Mouse (Mus musculus): Measurements from ENCODE around the gene Apoa4. TPM values are rescaled to one million over a fixed set of nuclear protein-coding genes. Genes with fewer than 3 reads are reported as not detected.

The Apoa4 gene
- total and polyA plus RNA-seq, 3 experiments = not detected

DNA sequence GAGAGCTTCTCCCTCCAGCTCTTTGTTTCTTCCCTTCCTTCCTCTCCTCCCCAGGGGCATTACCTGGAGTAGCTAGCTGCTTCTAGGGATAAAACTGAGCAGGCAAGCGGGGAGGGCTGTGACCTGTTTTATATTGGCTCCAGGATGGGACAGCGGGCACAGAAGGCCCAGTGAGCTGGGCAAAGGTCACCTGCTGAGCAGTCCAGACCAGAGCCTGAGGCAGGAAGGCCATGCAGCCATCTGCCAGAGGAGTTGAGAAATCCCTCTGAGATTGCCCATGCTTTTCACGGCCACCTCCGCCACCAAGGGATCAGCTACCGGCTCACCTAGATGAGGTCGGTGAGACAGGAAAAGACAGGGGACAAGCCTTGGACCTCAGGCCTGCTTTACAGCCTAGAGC, 5.3 kb upstream of the Apoa4 start:
- no peak overlapping the region for H3K9ac ChIP-seq (ENCODE audit: control insufficient read depth, low read depth, low read length, poor library complexity, severe bottlenecking)
- H3K27ac ChIP-seq (ENCODE audit: control insufficient read depth, low read depth, low read length) = no peak overlapping the region

DNA sequence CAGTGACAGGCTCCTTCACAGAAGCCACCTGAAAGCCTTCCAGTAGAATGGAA, 5.1 kb upstream of the Apoa4 start, which contains the start of gene Apoc3:
Gene Apoc3 (minus strand): TSS at position 41 of the 53 bp plus-strand sequence.
- DNase-seq (ENCODE audit: low read depth, low spot score) = no peak
- H3K27ac ChIP-seq (ENCODE audit: control insufficient read depth, low read depth, low read length) = no peak within 1 kb of the TSS
- H3K79me2 ChIP-seq (ENCODE audit: control insufficient read depth, insufficient read depth, low read length, poor library complexity) = no peaks in the 10 kb centered on the region; the same call in 1 of the 2 replicates
- no peak within 1 kb of the TSS for H3K9ac ChIP-seq (ENCODE audit: control insufficient read depth, low read depth, low read length, poor library complexity, severe bottlenecking)
- TF ChIP-seq USF2 (IDR thresholded peaks at IDR 0.05; ENCODE audit: borderline replicate concordance in 1 of 2, insufficient read depth in 1 of 2, low read depth in 1 of 2, low read length in 2 of 2) (no peak), SMC3 (IDR thresholded peaks at IDR 0.05; ENCODE audit: low read depth, low read length) (no peak), RAD21 (IDR thresholded peaks at IDR 0.05; ENCODE audit: low read depth, low read length) (no peak), POLR2AphosphoS2 (IDR thresholded peaks at IDR 0.05; ENCODE audit: low read length) (no peak), CHD1 (IDR thresholded peaks at IDR 0.05; ENCODE audit: low read depth, low read length) (no peak), SIN3A (IDR thresholded peaks at IDR 0.05; ENCODE audit: low read length) (no peak), CTCF (IDR thresholded peaks at IDR 0.05 in 2 of 3, conservative IDR thresholded peaks at IDR 0.05 in 1 of 3; ENCODE audit: control insufficient read depth in 1 of 3, insufficient read depth in 1 of 3, low read depth in 2 of 3, low read length in 3 of 3, poor library complexity in 1 of 3, severe bottlenecking in 1 of 3) (no peak)
- H3K27me3 ChIP-seq (ENCODE audit: control insufficient read depth in 1 of 2, insufficient read depth in 2 of 2, low read length in 2 of 2) = no peaks in the 10 kb centered on the region
- 0 out of 4 replicates have a peak, but pooled peaks cover 0 to 3% of the 10 kb centered on the region in 2 experiments for H3K4me1 ChIP-seq (ENCODE audit: control insufficient read depth in 1 of 2, insufficient read depth in 2 of 2, low read length in 2 of 2)
- no peaks in the 10 kb centered on the region for H3K36me3 ChIP-seq (ENCODE audit: control insufficient read depth in 1 of 2, insufficient read depth in 2 of 2, low read length in 2 of 2)
- no peaks in the 10 kb centered on the region for H3K9me3 ChIP-seq (replicated peaks; ENCODE audit: insufficient read depth, low read length)
- H3K4me3 ChIP-seq (ENCODE audit: control insufficient read depth in 1 of 2, insufficient read depth in 1 of 2, low read depth in 2 of 2, low read length in 2 of 2) = no peak within 1 kb of the TSS

More for the DNA sequence above, 5.3 kb upstream of the Apoa4 start:
- Histone ChIP-seq H3K4me1 (ENCODE audit: control insufficient read depth in 1 of 2, insufficient read depth in 2 of 2, low read length in 2 of 2) (peaks cover 0 to 3% of the 10 kb centered on the region in 2 experiments; a peak in 1 of 4 replicates), H3K9me3 (replicated peaks; ENCODE audit: insufficient read depth, low read length) (no peaks in the 10 kb centered on the region), H3K36me3 (ENCODE audit: control insufficient read depth in 1 of 2, insufficient read depth in 2 of 2, low read length in 2 of 2) (no peaks in the 10 kb centered on the region), H3K79me2 (ENCODE audit: control insufficient read depth, insufficient read depth, low read length, poor library complexity) (no peaks in the 10 kb centered on the region; the same call in 1 of the 2 replicates), H3K27me3 (ENCODE audit: control insufficient read depth in 1 of 2, insufficient read depth in 2 of 2, low read length in 2 of 2) (no peaks in the 10 kb centered on the region), H3K4me3 (ENCODE audit: control insufficient read depth in 1 of 2, insufficient read depth in 1 of 2, low read depth in 2 of 2, low read length in 2 of 2) (no peak overlapping the region)
- DNase-seq (ENCODE audit: low read depth, low spot score) = no peak
- TF ChIP-seq RAD21 (IDR thresholded peaks at IDR 0.05; ENCODE audit: low read depth, low read length) = no peak
- TF ChIP-seq ZMIZ1 (IDR thresholded peaks at IDR 0.05; ENCODE audit: low read depth, low read length) = no peak
- no peak for TF ChIP-seq TCF12 (IDR thresholded peaks at IDR 0.05; ENCODE audit: low read depth, low read length)
- TF ChIP-seq USF2 (IDR thresholded peaks at IDR 0.05; ENCODE audit: borderline replicate concordance in 1 of 2, insufficient read depth in 1 of 2, low read depth in 1 of 2, low read length in 2 of 2) = no peak
- no peak for TF ChIP-seq ELF1 (IDR thresholded peaks at IDR 0.05; ENCODE audit: low read depth, low read length)
- TF ChIP-seq POLR2AphosphoS5 (IDR thresholded peaks at IDR 0.05; ENCODE audit: borderline replicate concordance, low read depth, low read length) = no peak

DNA sequence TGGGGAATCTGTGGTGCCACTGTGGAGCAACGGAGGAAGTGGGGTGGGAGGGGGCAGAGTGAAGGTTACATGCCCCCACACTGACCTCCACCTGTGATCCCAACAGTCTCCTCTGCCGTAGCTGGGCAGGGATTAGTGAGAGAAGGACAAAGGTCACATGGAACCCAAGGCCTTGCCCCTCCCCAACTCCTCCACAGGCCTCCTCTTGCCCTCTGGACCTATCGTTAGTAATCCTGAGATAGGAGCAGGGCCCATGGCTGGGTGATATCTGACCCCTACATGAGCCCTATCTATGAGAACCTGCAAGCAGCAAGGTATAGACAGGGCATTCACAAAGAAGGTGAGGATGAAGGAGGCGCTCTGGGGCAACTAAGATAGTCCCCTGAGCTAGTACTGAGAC, 4.8 kb upstream of the Apoa4 start:
- H3K4me1 ChIP-seq (ENCODE audit: control insufficient read depth in 1 of 2, insufficient read depth in 2 of 2, low read length in 2 of 2) = 0 out of 4 replicates have a peak, but pooled peaks cover 0 to 3% of the 10 kb centered on the region in 2 experiments
- H3K9ac ChIP-seq (ENCODE audit: control insufficient read depth, low read depth, low read length, poor library complexity, severe bottlenecking) = no peak overlapping the region
- DNase-seq (ENCODE audit: low read depth, low spot score) = no peak
- no peak overlapping the region for H3K4me3 ChIP-seq (ENCODE audit: control insufficient read depth in 1 of 2, insufficient read depth in 1 of 2, low read depth in 2 of 2, low read length in 2 of 2)
- no peaks in the 10 kb centered on the region for H3K36me3 ChIP-seq (ENCODE audit: control insufficient read depth in 1 of 2, insufficient read depth in 2 of 2, low read length in 2 of 2)
- H3K79me2 ChIP-seq (ENCODE audit: control insufficient read depth, insufficient read depth, low read length, poor library complexity) = no peaks in the 10 kb centered on the region; the same call in 1 of the 2 replicates
- H3K27ac ChIP-seq (ENCODE audit: control insufficient read depth, low read depth, low read length) = no peak overlapping the region
- H3K27me3 ChIP-seq (ENCODE audit: control insufficient read depth in 1 of 2, insufficient read depth in 2 of 2, low read length in 2 of 2) = no peaks in the 10 kb centered on the region
- H3K9me3 ChIP-seq (replicated peaks; ENCODE audit: insufficient read depth, low read length) = no peaks in the 10 kb centered on the region
- no peak for TF ChIP-seq TAL1 (IDR thresholded peaks at IDR 0.05; ENCODE audit: low read length)
- no peak for TF ChIP-seq GABPA (IDR thresholded peaks at IDR 0.05; ENCODE audit: low read depth, low read length)
- TF ChIP-seq JUND (IDR thresholded peaks at IDR 0.05; ENCODE audit: low read depth, low read length) = no peak
- TF ChIP-seq UBTF (IDR thresholded peaks at IDR 0.05; ENCODE audit: borderline replicate concordance, insufficient read depth, low read depth, low read length) = no peak
- no peak for TF ChIP-seq ZC3H11A (IDR thresholded peaks at IDR 0.05; ENCODE audit: low read depth, low read length)
- TF ChIP-seq MAZ (IDR thresholded peaks at IDR 0.05; ENCODE audit: low read depth, low read length) = no peak
- TF ChIP-seq MYC (IDR thresholded peaks at IDR 0.05; ENCODE audit: low read depth, low read length) = no peak
- no peak for TF ChIP-seq GATA1 (IDR thresholded peaks at IDR 0.05; ENCODE audit: low read depth, low read length)
- TF ChIP-seq USF2 (IDR thresholded peaks at IDR 0.05; ENCODE audit: borderline replicate concordance in 1 of 2, insufficient read depth in 1 of 2, low read depth in 1 of 2, low read length in 2 of 2) = no peak
- no peak for TF ChIP-seq CTCF (IDR thresholded peaks at IDR 0.05 in 2 of 3, conservative IDR thresholded peaks at IDR 0.05 in 1 of 3; ENCODE audit: control insufficient read depth in 1 of 3, insufficient read depth in 1 of 3, low read depth in 2 of 3, low read length in 3 of 3, poor library complexity in 1 of 3, severe bottlenecking in 1 of 3)
- no peak for TF ChIP-seq ETS1 (IDR thresholded peaks at IDR 0.05; ENCODE audit: low read depth, low read length)
- no peak for TF ChIP-seq CHD2 (IDR thresholded peaks at IDR 0.05; ENCODE audit: low read length)
- no peak for TF ChIP-seq RCOR1 (IDR thresholded peaks at IDR 0.05; ENCODE audit: low read depth, low read length)
- TF ChIP-seq HCFC1 (IDR thresholded peaks at IDR 0.05; ENCODE audit: low read depth, low read length) = no peak
- no peak for TF ChIP-seq ZNF384 (IDR thresholded peaks at IDR 0.05; ENCODE audit: low read depth, low read length)
- TF ChIP-seq E2F4 (IDR thresholded peaks at IDR 0.05; ENCODE audit: borderline replicate concordance, low read depth, low read length) = no peak
- TF ChIP-seq ZKSCAN1 (IDR thresholded peaks at IDR 0.05; ENCODE audit: low read depth, low read length) = no peak

All from MEL (cell line).